Mouse (Mus musculus): Measurements from ENCODE around the gene Spon1. TPM values are rescaled to one million over a fixed set of nuclear protein-coding genes. Genes with fewer than 3 reads are reported as not detected.
A peak's percentile ranks its signal among the peaks of the same experiment; 100 is the strongest.

Spon1 gene
- polyA plus RNA-seq, 1 experiment from 2014 or later, result 79.7 TPM

- under 1% methylated on average over 11 of the region's 11 CpGs for WGBS
- Histone ChIP-seq H3K36me3 (ENCODE audit: control insufficient read depth, insufficient read depth, low read length) (no peaks in the 10 kb centered on the region), H3K27ac (replicated peaks in 1 of 2; ENCODE audit: control insufficient read depth in 1 of 2, insufficient read depth in 1 of 2, low read depth in 2 of 2, low read length in 2 of 2) (peak overlapping the region in 1 of 2 experiments; percentile 46; a peak in 1 of 4 replicates), H3K4me1 (ENCODE audit: control insufficient read depth in 2 of 2, insufficient read depth in 2 of 2, low read length in 2 of 2) (peaks cover 3 to 14% of the 10 kb centered on the region in 2 experiments; a peak in 3 of 4 replicates), H3K9me3 (ENCODE audit: control insufficient read depth, low read length) (no peaks in the 10 kb centered on the region), H3K9ac (ENCODE audit: low read length) (peak overlapping the region; percentile 63), H3K27me3 (ENCODE audit: control insufficient read depth, insufficient read depth, low read length) (no peaks in the 10 kb centered on the region), H3K4me2 (ENCODE audit: low read length) (peak overlapping the region; percentile 69), H3K4me3 (ENCODE audit: control insufficient read depth in 1 of 2, insufficient read depth in 1 of 2, low read depth in 1 of 2, low read length in 2 of 2) (peak overlapping the region; percentile 45 to 70)
- ATAC-seq (ENCODE audit: insufficient number of reproducible peaks, insufficient read depth, low FRiP score, low read depth), result no peak
Observed at GRCm38 (mm10) chr7:114020704-114021093, 254.9 kb downstream of the Spon1 start.

GRCm38 (mm10) chr7:114026923-114027322 is 261.1 kb downstream of the Spon1 start:
- no peak for ATAC-seq (ENCODE audit: insufficient number of reproducible peaks, insufficient read depth, low FRiP score, low read depth)
- Histone ChIP-seq H3K27me3 (ENCODE audit: control insufficient read depth, insufficient read depth, low read length) (no peaks in the 10 kb centered on the region), H3K4me3 (ENCODE audit: control insufficient read depth in 1 of 2, insufficient read depth in 1 of 2, low read depth in 1 of 2, low read length in 2 of 2) (no peak overlapping the region), H3K4me2 (ENCODE audit: low read length) (no peak overlapping the region), H3K9me3 (ENCODE audit: control insufficient read depth, low read length) (no peaks in the 10 kb centered on the region), H3K27ac (replicated peaks in 1 of 2; ENCODE audit: control insufficient read depth in 1 of 2, insufficient read depth in 1 of 2, low read depth in 2 of 2, low read length in 2 of 2) (no peak overlapping the region), H3K9ac (ENCODE audit: low read length) (no peak overlapping the region), H3K36me3 (ENCODE audit: control insufficient read depth, insufficient read depth, low read length) (peaks cover 17% of the 10 kb centered on the region), H3K4me1 (ENCODE audit: control insufficient read depth in 2 of 2, insufficient read depth in 2 of 2, low read length in 2 of 2) (no peaks in the 10 kb centered on the region)
- 89% methylated on average over 8 of the region's 8 CpGs for WGBS

- H3K27ac ChIP-seq (replicated peaks in 1 of 2; ENCODE audit: control insufficient read depth in 1 of 2, insufficient read depth in 1 of 2, low read depth in 2 of 2, low read length in 2 of 2), result no peak overlapping the region
- H3K4me2 ChIP-seq (ENCODE audit: low read length), result no peak overlapping the region
- no peaks in the 10 kb centered on the region for H3K4me1 ChIP-seq (ENCODE audit: control insufficient read depth in 2 of 2, insufficient read depth in 2 of 2, low read length in 2 of 2)
- H3K27me3 ChIP-seq (ENCODE audit: control insufficient read depth, insufficient read depth, low read length), result no peaks in the 10 kb centered on the region
- H3K9me3 ChIP-seq (ENCODE audit: control insufficient read depth, low read length), result no peaks in the 10 kb centered on the region
- H3K36me3 ChIP-seq (ENCODE audit: control insufficient read depth, insufficient read depth, low read length), result peaks cover 18% of the 10 kb centered on the region
- no peak overlapping the region for H3K9ac ChIP-seq (ENCODE audit: low read length)
- 84% methylated on average over 3 of the region's 3 CpGs for WGBS
- H3K4me3 ChIP-seq (ENCODE audit: control insufficient read depth in 1 of 2, insufficient read depth in 1 of 2, low read depth in 1 of 2, low read length in 2 of 2), result no peak overlapping the region
- no peak for ATAC-seq (ENCODE audit: insufficient number of reproducible peaks, insufficient read depth, low FRiP score, low read depth)
Observed at GRCm38 (mm10) chr7:114027406-114027805, 261.6 kb downstream of the Spon1 start.

- ATAC-seq (ENCODE audit: insufficient number of reproducible peaks, insufficient read depth, low FRiP score, low read depth), result no peak
- Histone ChIP-seq H3K27me3 (ENCODE audit: control insufficient read depth, insufficient read depth, low read length) (no peaks in the 10 kb centered on the region), H3K9ac (ENCODE audit: low read length) (no peak overlapping the region), H3K36me3 (ENCODE audit: control insufficient read depth, insufficient read depth, low read length) (peaks cover 29% of the 10 kb centered on the region), H3K4me3 (ENCODE audit: control insufficient read depth in 1 of 2, insufficient read depth in 1 of 2, low read depth in 1 of 2, low read length in 2 of 2) (no peak overlapping the region), H3K4me2 (ENCODE audit: low read length) (no peak overlapping the region), H3K9me3 (ENCODE audit: control insufficient read depth, low read length) (no peaks in the 10 kb centered on the region), H3K27ac (replicated peaks in 1 of 2; ENCODE audit: control insufficient read depth in 1 of 2, insufficient read depth in 1 of 2, low read depth in 2 of 2, low read length in 2 of 2) (no peak overlapping the region), H3K4me1 (ENCODE audit: control insufficient read depth in 2 of 2, insufficient read depth in 2 of 2, low read length in 2 of 2) (no peaks in the 10 kb centered on the region)
- WGBS, result 90% methylated on average over 5 of the region's 5 CpGs
Observed at GRCm38 (mm10) chr7:114028828-114029227, 263.0 kb downstream of the Spon1 start.

- Histone ChIP-seq H3K4me1 (ENCODE audit: control insufficient read depth in 2 of 2, insufficient read depth in 2 of 2, low read length in 2 of 2) (no peaks in the 10 kb centered on the region), H3K4me3 (ENCODE audit: control insufficient read depth in 1 of 2, insufficient read depth in 1 of 2, low read depth in 1 of 2, low read length in 2 of 2) (no peak overlapping the region), H3K36me3 (ENCODE audit: control insufficient read depth, insufficient read depth, low read length) (peaks cover 37% of the 10 kb centered on the region), H3K27ac (replicated peaks in 1 of 2; ENCODE audit: control insufficient read depth in 1 of 2, insufficient read depth in 1 of 2, low read depth in 2 of 2, low read length in 2 of 2) (no peak overlapping the region), H3K4me2 (ENCODE audit: low read length) (no peak overlapping the region), H3K27me3 (ENCODE audit: control insufficient read depth, insufficient read depth, low read length) (no peaks in the 10 kb centered on the region), H3K9ac (ENCODE audit: low read length) (no peak overlapping the region), H3K9me3 (ENCODE audit: control insufficient read depth, low read length) (no peaks in the 10 kb centered on the region)
- no peak for ATAC-seq (ENCODE audit: insufficient number of reproducible peaks, insufficient read depth, low FRiP score, low read depth)
- 76% methylated on average over 6 of the region's 6 CpGs for WGBS
Observed at GRCm38 (mm10) chr7:114029596-114029995, 263.8 kb downstream of the Spon1 start.

- H3K4me2 ChIP-seq (ENCODE audit: low read length), result no peak overlapping the region
- H3K9me3 ChIP-seq (ENCODE audit: control insufficient read depth, low read length), result no peaks in the 10 kb centered on the region
- no peaks in the 10 kb centered on the region for H3K27me3 ChIP-seq (ENCODE audit: control insufficient read depth, insufficient read depth, low read length)
- H3K4me1 ChIP-seq (ENCODE audit: control insufficient read depth in 2 of 2, insufficient read depth in 2 of 2, low read length in 2 of 2), result peaks cover 4 to 15% of the 10 kb centered on the region in 2 experiments
- peaks cover 76% of the 10 kb centered on the region for H3K36me3 ChIP-seq (ENCODE audit: control insufficient read depth, insufficient read depth, low read length)
- WGBS, result 87% methylated on average over 4 of the region's 4 CpGs
- H3K27ac ChIP-seq (replicated peaks in 1 of 2; ENCODE audit: control insufficient read depth in 1 of 2, insufficient read depth in 1 of 2, low read depth in 2 of 2, low read length in 2 of 2), result no peak overlapping the region
- ATAC-seq (ENCODE audit: insufficient number of reproducible peaks, insufficient read depth, low FRiP score, low read depth), result no peak
- H3K4me3 ChIP-seq (ENCODE audit: control insufficient read depth in 1 of 2, insufficient read depth in 1 of 2, low read depth in 1 of 2, low read length in 2 of 2), result no peak overlapping the region
- H3K9ac ChIP-seq (ENCODE audit: low read length), result no peak overlapping the region
Observed at GRCm38 (mm10) chr7:114037237-114037636, 271.4 kb downstream of the Spon1 start.

GRCm38 (mm10) chr7:114041349-114041748 is 275.6 kb downstream of the Spon1 start:
- 0 out of 4 replicates have a peak overlapping the region, but pooled peaks of 1 of the 2 experiments have one; percentile 6 for H3K27ac ChIP-seq (replicated peaks in 1 of 2; ENCODE audit: control insufficient read depth in 1 of 2, insufficient read depth in 1 of 2, low read depth in 2 of 2, low read length in 2 of 2)

More at GRCm38 (mm10) chr7:114041349-114041748, 275.6 kb downstream of the Spon1 start:
- WGBS, result 72% methylated on average over 4 of the region's 4 CpGs
- Histone ChIP-seq H3K9me3 (ENCODE audit: control insufficient read depth, low read length) (no peaks in the 10 kb centered on the region), H3K9ac (ENCODE audit: low read length) (no peak overlapping the region), H3K27me3 (ENCODE audit: control insufficient read depth, insufficient read depth, low read length) (no peaks in the 10 kb centered on the region), H3K4me3 (ENCODE audit: control insufficient read depth in 1 of 2, insufficient read depth in 1 of 2, low read depth in 1 of 2, low read length in 2 of 2) (no peak overlapping the region), H3K4me2 (ENCODE audit: low read length) (no peak overlapping the region), H3K4me1 (ENCODE audit: control insufficient read depth in 2 of 2, insufficient read depth in 2 of 2, low read length in 2 of 2) (peaks cover 21 to 44% of the 10 kb centered on the region in 2 experiments), H3K36me3 (ENCODE audit: control insufficient read depth, insufficient read depth, low read length) (peaks cover 59% of the 10 kb centered on the region)
- ATAC-seq (ENCODE audit: insufficient number of reproducible peaks, insufficient read depth, low FRiP score, low read depth), result no peak

Measured in heart, embryonic 14.5 days (tissue).